Mouse (Mus musculus) testis, adult 2 months (tissue): ENCODE data around the gene Snd1.

ENCODE experiments used
- CTCF ChIP-seq: fragments of 200-500 bp; IDR thresholded peaks from 2 replicates; pipeline ENCODE4 v1.5.1; 2012; ENCODE audit warnings: low read depth, mild to moderate bottlenecking, inconsistent platforms, low read length, moderate library complexity; ENCODE audit not compliant: control insufficient read depth, insufficient read depth, insufficient replicate concordance
- POLR2A ChIP-seq: fragments of 200-500 bp; IDR thresholded peaks from 2 replicates; pipeline ENCODE4 v1.6.1; 2012; ENCODE audit warnings: low read depth, mild to moderate bottlenecking, inconsistent platforms, low read length, moderate library complexity; ENCODE audit not compliant: control insufficient read depth

DNA sequence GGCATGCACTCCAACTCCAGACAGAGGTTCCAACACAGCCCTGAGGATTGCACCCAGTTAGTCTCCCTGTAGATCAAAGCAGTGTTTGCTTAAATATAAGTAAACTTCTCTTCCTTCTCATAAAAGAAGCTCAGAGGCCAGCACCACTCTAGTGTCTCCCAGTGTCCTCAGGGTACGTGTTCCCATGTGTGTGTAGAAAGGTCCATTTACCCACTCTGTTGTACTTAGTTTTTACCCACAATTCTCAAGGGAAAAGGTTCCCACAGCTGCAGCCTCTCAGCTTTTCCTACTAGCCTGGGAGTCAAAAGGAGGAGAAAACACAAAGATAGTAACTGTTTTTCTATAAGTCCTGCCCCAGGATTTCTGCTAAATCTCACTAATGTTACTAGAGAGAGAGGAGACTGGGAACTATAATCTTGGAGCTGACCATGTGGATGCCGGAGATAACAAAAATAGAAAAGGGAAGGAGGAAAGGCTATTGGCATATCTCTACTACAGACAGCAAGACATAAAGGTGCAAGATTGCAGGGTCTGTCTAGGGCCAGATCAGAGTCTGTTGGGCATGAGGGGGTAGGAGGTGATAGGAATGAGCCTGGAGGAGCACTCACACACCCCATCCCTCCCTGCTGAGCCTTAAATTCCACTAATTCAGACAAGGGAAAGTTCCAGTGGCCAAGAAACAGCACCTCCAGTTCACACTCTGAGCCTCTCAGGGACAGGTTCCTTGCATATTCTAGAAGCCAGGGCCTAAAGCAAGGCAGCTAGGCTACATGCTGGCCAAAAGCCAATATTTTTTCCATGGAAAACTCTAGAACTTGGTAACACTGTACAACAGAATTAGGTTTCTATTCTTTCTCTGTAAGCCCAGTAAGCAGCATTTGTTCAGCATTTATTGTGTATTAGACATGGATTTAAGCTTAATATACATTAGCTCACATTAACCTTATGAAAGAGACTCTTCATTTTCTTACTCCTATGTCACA is 382.6 kb downstream of the Snd1 start:
- no peak for TF ChIP-seq CTCF
- TF ChIP-seq POLR2A = no peak
